Mouse (Mus musculus): Measurements from ENCODE around the gene Bin2. TPM values are rescaled to one million over a fixed set of nuclear protein-coding genes. Genes with fewer than 3 reads are reported as not detected.

Gene Bin2
- polyA plus RNA-seq, 1 experiment: 101 TPM

DNA sequence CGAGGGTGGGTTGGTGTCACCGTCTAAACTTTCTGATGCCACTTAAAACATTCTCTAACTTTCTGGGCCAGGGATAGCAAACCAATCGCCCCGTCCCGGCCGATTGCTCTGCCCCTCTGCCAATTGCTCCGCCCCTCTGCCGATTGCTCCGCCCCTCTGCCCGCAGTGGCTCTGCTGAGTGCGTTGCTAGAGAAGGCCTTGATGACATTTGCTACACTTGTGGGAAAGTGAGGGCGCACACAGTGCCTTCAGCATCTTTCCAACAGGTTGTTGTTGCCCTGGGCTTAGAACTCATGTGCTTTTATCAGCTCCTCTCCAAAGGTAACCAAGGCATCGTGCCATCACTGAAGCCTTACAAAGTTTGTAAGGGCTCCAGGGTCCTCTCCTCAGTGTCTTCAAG is 15.9 kb upstream of the Bin2 start:
- Histone ChIP-seq H3K27ac (ENCODE audit: insufficient read depth, low read length) (peak overlapping the region; percentile 37; the same call in 1 of the 2 replicates), H3K4me1 (ENCODE audit: control insufficient read depth, insufficient read depth, insufficient read length) (peaks cover 12% of the 10 kb centered on the region; the same call in 1 of the 2 replicates), H3K4me3 (ENCODE audit: extremely low read depth, insufficient read depth, insufficient read length) (no peak overlapping the region), H3K27me3 (ENCODE audit: control insufficient read depth, insufficient read depth, low read length) (no peaks in the 10 kb centered on the region), H3K36me3 (ENCODE audit: control insufficient read depth, insufficient read depth, low read length) (no peaks in the 10 kb centered on the region)
- TF ChIP-seq CTCF (IDR thresholded peaks at IDR 0.05; ENCODE audit: extremely low read depth, insufficient read depth, insufficient read length, insufficient replicate concordance) (no peak), POLR2A (IDR thresholded peaks at IDR 0.05; ENCODE audit: low read depth, low read length) (no peak)
- WGBS: 64% methylated on average over 13 of the region's 13 CpGs
- no peak for DNase-seq (ENCODE audit: low read depth in 1 of 2, low spot score in 2 of 2)

DNA sequence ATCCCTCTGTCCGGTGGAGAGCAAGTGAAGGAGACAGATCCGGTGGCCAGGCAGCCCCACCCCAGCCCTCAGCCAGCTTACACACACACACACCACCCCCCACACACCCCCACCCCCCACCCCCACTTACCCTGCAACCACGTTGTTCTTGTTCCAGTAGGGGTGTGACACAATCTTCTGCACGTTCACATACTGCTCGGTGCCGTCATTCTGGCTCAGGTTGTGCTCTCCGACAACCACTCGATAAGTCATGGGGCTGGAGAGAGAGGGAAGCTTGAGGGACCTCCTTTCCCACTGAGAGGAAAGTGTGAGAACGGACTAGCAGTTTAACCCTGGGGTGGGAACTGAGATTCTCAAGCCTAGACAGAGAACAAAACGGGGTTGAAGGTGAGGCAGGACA is 15.1 kb upstream of the Bin2 start:
- DNase-seq (ENCODE audit: low read depth in 1 of 2, low spot score in 2 of 2): no peak
- TF ChIP-seq POLR2A (IDR thresholded peaks at IDR 0.05; ENCODE audit: low read depth, low read length) (no peak), CTCF (IDR thresholded peaks at IDR 0.05; ENCODE audit: extremely low read depth, insufficient read depth, insufficient read length, insufficient replicate concordance) (no peak)
- no peak overlapping the region for H3K4me3 ChIP-seq (ENCODE audit: extremely low read depth, insufficient read depth, insufficient read length)

DNA sequence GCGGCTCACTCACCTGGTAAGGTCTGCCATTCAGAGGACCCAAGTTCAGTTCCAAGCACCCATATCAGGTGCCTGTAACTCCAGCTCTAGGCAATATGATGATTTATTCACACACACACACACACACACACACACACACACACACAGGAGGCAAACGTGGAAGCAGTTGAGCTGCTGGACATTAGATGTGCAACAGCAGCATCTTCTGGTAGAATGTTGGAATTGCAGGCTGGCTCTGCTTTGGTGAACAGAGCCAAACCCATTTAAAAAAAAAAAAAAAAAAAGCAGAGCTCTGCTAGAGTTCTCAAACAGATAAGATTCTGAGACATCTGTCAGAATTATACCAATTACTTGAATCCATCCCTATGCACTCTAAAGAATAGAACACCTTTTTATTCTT is 13.7 kb upstream of the Bin2 start:
- no peaks in the 10 kb centered on the region for H3K36me3 ChIP-seq (ENCODE audit: control insufficient read depth, insufficient read depth, low read length)
- no peak overlapping the region for H3K27ac ChIP-seq (ENCODE audit: insufficient read depth, low read length)
- no peak for TF ChIP-seq POLR2A (IDR thresholded peaks at IDR 0.05; ENCODE audit: low read depth, low read length)
- peak; percentile 84; the same call in 1 of the 2 replicates for TF ChIP-seq CTCF (IDR thresholded peaks at IDR 0.05; ENCODE audit: extremely low read depth, insufficient read depth, insufficient read length, insufficient replicate concordance)
- no peaks in the 10 kb centered on the region for H3K27me3 ChIP-seq (ENCODE audit: control insufficient read depth, insufficient read depth, low read length)
- peaks cover 12% of the 10 kb centered on the region; the same call in 1 of the 2 replicates for H3K4me1 ChIP-seq (ENCODE audit: control insufficient read depth, insufficient read depth, insufficient read length)
- DNase-seq (ENCODE audit: low read depth in 1 of 2, low spot score in 2 of 2): peak; percentile 82 to 84
- no peak overlapping the region for H3K4me3 ChIP-seq (ENCODE audit: extremely low read depth, insufficient read depth, insufficient read length)
- 50% methylated on average over 2 of the region's 2 CpGs for WGBS

More for the DNA sequence above, 15.1 kb upstream of the Bin2 start:
- H3K4me1 ChIP-seq (ENCODE audit: control insufficient read depth, insufficient read depth, insufficient read length): peaks cover 12% of the 10 kb centered on the region; the same call in 1 of the 2 replicates
- no peak overlapping the region for H3K27ac ChIP-seq (ENCODE audit: insufficient read depth, low read length)
- H3K36me3 ChIP-seq (ENCODE audit: control insufficient read depth, insufficient read depth, low read length): no peaks in the 10 kb centered on the region
- 78% methylated on average over 10 of the region's 10 CpGs for WGBS
- no peaks in the 10 kb centered on the region for H3K27me3 ChIP-seq (ENCODE audit: control insufficient read depth, insufficient read depth, low read length)

DNA sequence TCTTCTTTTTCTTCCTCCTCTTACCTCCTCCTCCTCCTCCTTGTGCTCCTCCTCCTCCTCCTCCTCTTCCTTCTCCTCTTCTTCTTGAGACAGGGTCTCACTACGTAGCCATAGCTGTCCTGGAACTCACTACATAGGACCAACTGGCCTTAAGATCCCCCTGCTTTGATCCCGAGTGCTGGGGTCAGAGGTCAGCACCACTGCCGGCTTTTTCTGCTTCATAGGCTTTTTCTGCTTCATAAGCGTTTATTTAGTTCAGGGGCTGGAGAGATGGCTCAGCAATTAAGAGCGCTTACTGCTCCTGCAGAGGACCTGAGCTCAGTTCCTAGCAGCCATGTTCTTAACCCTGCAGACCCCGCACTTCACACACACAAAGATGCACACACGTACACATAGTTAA is 12.4 kb upstream of the Bin2 start:
- no peak overlapping the region for H3K27ac ChIP-seq (ENCODE audit: insufficient read depth, low read length)
- no peaks in the 10 kb centered on the region for H3K36me3 ChIP-seq (ENCODE audit: control insufficient read depth, insufficient read depth, low read length)
- no peaks in the 10 kb centered on the region for H3K27me3 ChIP-seq (ENCODE audit: control insufficient read depth, insufficient read depth, low read length)
- no peaks in the 10 kb centered on the region for H3K4me1 ChIP-seq (ENCODE audit: control insufficient read depth, insufficient read depth, insufficient read length)
- no peak for DNase-seq (ENCODE audit: low read depth in 1 of 2, low spot score in 2 of 2)
- H3K4me3 ChIP-seq (ENCODE audit: extremely low read depth, insufficient read depth, insufficient read length): no peak overlapping the region
- no peak for TF ChIP-seq POLR2A (IDR thresholded peaks at IDR 0.05; ENCODE audit: low read depth, low read length)
- no peak for TF ChIP-seq CTCF (IDR thresholded peaks at IDR 0.05; ENCODE audit: extremely low read depth, insufficient read depth, insufficient read length, insufficient replicate concordance)
- WGBS: 83% methylated on average over 7 of the region's 7 CpGs

DNA sequence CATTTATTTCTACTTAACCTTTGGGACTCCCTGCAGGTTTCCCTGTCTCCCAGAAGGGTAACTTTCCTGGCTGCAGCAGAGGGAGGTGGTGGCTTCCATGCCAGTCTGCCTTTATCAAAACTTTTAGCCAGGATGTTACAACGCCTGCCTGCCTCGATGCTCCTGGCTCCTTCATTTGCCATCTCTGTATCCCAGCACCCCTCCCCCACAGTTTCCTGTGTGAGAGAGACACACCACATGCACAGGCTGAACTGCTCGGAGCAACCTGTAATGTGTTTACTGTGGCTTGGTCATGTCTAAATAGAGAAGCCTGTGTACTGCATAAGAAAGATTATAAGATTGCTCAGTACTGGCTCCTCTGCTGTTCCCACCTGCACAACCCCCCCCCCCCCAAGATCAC is 11.0 kb upstream of the Bin2 start:
- DNase-seq (ENCODE audit: low read depth in 1 of 2, low spot score in 2 of 2): no peak
- 57% methylated on average over 3 of the region's 3 CpGs for WGBS
- Histone ChIP-seq H3K36me3 (ENCODE audit: control insufficient read depth, insufficient read depth, low read length) (no peaks in the 10 kb centered on the region), H3K27me3 (ENCODE audit: control insufficient read depth, insufficient read depth, low read length) (no peaks in the 10 kb centered on the region), H3K27ac (ENCODE audit: insufficient read depth, low read length) (no peak overlapping the region), H3K4me3 (ENCODE audit: extremely low read depth, insufficient read depth, insufficient read length) (no peak overlapping the region), H3K4me1 (ENCODE audit: control insufficient read depth, insufficient read depth, insufficient read length) (no peaks in the 10 kb centered on the region)
- no peak for TF ChIP-seq CTCF (IDR thresholded peaks at IDR 0.05; ENCODE audit: extremely low read depth, insufficient read depth, insufficient read length, insufficient replicate concordance)
- no peak for TF ChIP-seq POLR2A (IDR thresholded peaks at IDR 0.05; ENCODE audit: low read depth, low read length)

DNA sequence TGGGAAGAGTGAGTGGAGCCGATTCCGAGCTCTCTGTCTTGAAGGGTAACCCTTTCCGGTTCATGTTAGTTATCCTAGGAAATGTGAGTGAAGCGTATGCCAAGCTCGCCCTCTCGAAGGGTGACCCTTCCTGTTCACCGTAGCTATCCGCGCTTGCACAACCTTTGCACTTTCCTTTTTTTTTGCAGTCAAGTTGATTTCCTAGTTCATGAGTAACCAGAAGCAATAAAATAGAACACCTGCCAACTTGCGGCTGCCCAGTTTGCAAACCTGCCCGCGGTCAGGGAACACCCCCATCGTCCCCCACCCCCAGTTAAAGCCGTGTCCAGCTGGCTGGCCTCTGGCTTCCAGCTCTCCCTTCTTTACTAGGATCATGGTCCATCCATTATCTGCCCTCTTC is 9.7 kb upstream of the Bin2 start:
- no peak overlapping the region for H3K27ac ChIP-seq (ENCODE audit: insufficient read depth, low read length)
- WGBS: 62% methylated on average over 14 of the region's 14 CpGs
- H3K27me3 ChIP-seq (ENCODE audit: control insufficient read depth, insufficient read depth, low read length): no peaks in the 10 kb centered on the region
- no peaks in the 10 kb centered on the region for H3K36me3 ChIP-seq (ENCODE audit: control insufficient read depth, insufficient read depth, low read length)
- no peak for DNase-seq (ENCODE audit: low read depth in 1 of 2, low spot score in 2 of 2)
- no peaks in the 10 kb centered on the region; the same call in 1 of the 2 replicates for H3K4me1 ChIP-seq (ENCODE audit: control insufficient read depth, insufficient read depth, insufficient read length)
- H3K4me3 ChIP-seq (ENCODE audit: extremely low read depth, insufficient read depth, insufficient read length): no peak overlapping the region
- TF ChIP-seq CTCF (IDR thresholded peaks at IDR 0.05; ENCODE audit: extremely low read depth, insufficient read depth, insufficient read length, insufficient replicate concordance): no peak
- TF ChIP-seq POLR2A (IDR thresholded peaks at IDR 0.05; ENCODE audit: low read depth, low read length): no peak

DNA sequence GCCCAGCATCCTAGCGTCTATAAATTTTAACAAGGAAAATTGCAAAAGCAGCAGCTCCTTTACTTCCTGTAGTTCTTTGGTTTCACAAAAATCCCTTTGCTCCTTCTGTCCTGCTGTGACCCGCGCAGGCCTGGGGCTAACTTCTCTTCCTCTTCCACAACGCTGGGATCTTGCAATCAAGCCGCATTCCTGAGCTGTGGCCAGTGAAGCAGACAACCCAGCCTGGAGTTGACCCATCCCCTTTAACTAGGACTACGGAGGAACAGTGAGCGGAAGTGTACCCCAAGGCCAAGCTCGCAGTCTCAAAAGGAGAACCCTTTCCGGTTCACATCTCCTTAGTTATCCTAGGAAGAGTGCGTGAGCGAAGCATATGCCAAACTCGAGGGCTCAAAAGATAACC is 9.2 kb upstream of the Bin2 start:
- H3K27me3 ChIP-seq (ENCODE audit: control insufficient read depth, insufficient read depth, low read length): no peaks in the 10 kb centered on the region
- H3K4me1 ChIP-seq (ENCODE audit: control insufficient read depth, insufficient read depth, insufficient read length): no peaks in the 10 kb centered on the region; the same call in 1 of the 2 replicates
- 85% methylated on average over 12 of the region's 12 CpGs for WGBS
- no peak overlapping the region for H3K4me3 ChIP-seq (ENCODE audit: extremely low read depth, insufficient read depth, insufficient read length)
- TF ChIP-seq CTCF (IDR thresholded peaks at IDR 0.05; ENCODE audit: extremely low read depth, insufficient read depth, insufficient read length, insufficient replicate concordance) (no peak), POLR2A (IDR thresholded peaks at IDR 0.05; ENCODE audit: low read depth, low read length) (no peak)
- H3K27ac ChIP-seq (ENCODE audit: insufficient read depth, low read length): no peak overlapping the region
- DNase-seq (ENCODE audit: low read depth in 1 of 2, low spot score in 2 of 2): no peak
- no peaks in the 10 kb centered on the region for H3K36me3 ChIP-seq (ENCODE audit: control insufficient read depth, insufficient read depth, low read length)
